10 mouse cellular contexts compared by ENCODE assay signal in genomic region chr6:99263061-99263885, GRCm38 (mm10).
A peak's percentile ranks its signal among the peaks of the same experiment; 100 is the strongest.
DNase-seq lines count a peak whose midpoint lies in the region; ATAC-seq and TF ChIP-seq lines count a peak whose summit lies in the region.
"Had no signal": no experiment of that assay in that cellular context is flagged by ENCODE, and none has a peak within 500 bp of the region (broad histone marks: within the 10 kb centered on the region; RNA-seq: fewer than 3 reads in every experiment).

No protein-coding gene starts in this region.

- intact Hi-C loops in left cerebral cortex, postnatal 10 days (cut with DNase I), result loop anchor here (10.0 kb wide), 3 partner anchors 238 to 1148 kb away; no protein-coding TSS in a partner anchor

- no peak overlapping the region for H3K9ac ChIP-seq in hindbrain, embryonic 11.5 days (ENCODE audit: low read depth, low read length)
- H3K9ac ChIP-seq in hindbrain, embryonic 12.5 days, result no peak overlapping the region
- H3K9ac ChIP-seq in intestine, embryonic 16.5 days (ENCODE audit: low read depth, low read length), result peak overlapping the region; percentile 55; the same call in 1 of the 2 replicates
- H3K9ac ChIP-seq: limb, embryonic 15.5 days had no signal

- no peaks in the 10 kb centered on the region for H3K27me3 ChIP-seq in hindbrain, embryonic 11.5 days (ENCODE audit: control insufficient read depth, insufficient read depth, low read length)
- peaks cover 3% of the 10 kb centered on the region; the same call in 1 of the 2 replicates for H3K27me3 ChIP-seq in hindbrain, embryonic 12.5 days
- H3K27me3 ChIP-seq in intestine, embryonic 16.5 days (replicated peaks; ENCODE audit: control insufficient read depth, insufficient read depth, low read length), result no peaks in the 10 kb centered on the region
- H3K27me3 ChIP-seq in small intestine, adult 2 months (ENCODE audit: control insufficient read depth, insufficient read depth, low read length), result no peaks in the 10 kb centered on the region
- H3K27me3 ChIP-seq: limb, embryonic 15.5 days had no signal

- peak; percentile 15 for DNase-seq in hindbrain, embryonic 11.5 days (ENCODE audit: low spot score)
- DNase-seq in R1 (ENCODE audit: low read depth, low spot score), result peak; percentile 35
- DNase-seq in layer of hippocampus, adult 2 months (ENCODE audit: low spot score in 2 of 2), result no peak
- no peak for DNase-seq in left cerebral cortex, postnatal 10 days (ENCODE audit: extremely low spot score in 1 of 2, low spot score in 2 of 2)

- H3K4me1 ChIP-seq in hindbrain, embryonic 11.5 days (replicated peaks; ENCODE audit: control insufficient read depth, insufficient read depth, low read length), result peaks cover 15% of the 10 kb centered on the region
- H3K4me1 ChIP-seq in hindbrain, embryonic 12.5 days, result peaks cover 47% of the 10 kb centered on the region
- H3K4me1 ChIP-seq in intestine, embryonic 16.5 days (ENCODE audit: control insufficient read depth, insufficient read depth, low read length), result peaks cover 32% of the 10 kb centered on the region
- H3K4me1 ChIP-seq in small intestine, adult 2 months (ENCODE audit: control insufficient read depth, insufficient read depth, insufficient read length, low read length), result peaks cover 15% of the 10 kb centered on the region

- no peak for TF ChIP-seq POLR2A in small intestine, adult 2 months (IDR thresholded peaks at IDR 0.05; ENCODE audit: low read depth, low read length)

- H3K36me3 ChIP-seq in hindbrain, embryonic 11.5 days (ENCODE audit: control insufficient read depth, insufficient read depth, low read length), result no peaks in the 10 kb centered on the region
- no peaks in the 10 kb centered on the region for H3K36me3 ChIP-seq in hindbrain, embryonic 12.5 days
- no peaks in the 10 kb centered on the region for H3K36me3 ChIP-seq in intestine, embryonic 16.5 days (ENCODE audit: control insufficient read depth, insufficient read depth, low read length)
- H3K36me3 ChIP-seq in small intestine, adult 2 months (ENCODE audit: control insufficient read depth, insufficient read depth, low read length), result no peaks in the 10 kb centered on the region
- H3K36me3 ChIP-seq: limb, embryonic 15.5 days had no signal

- no peak overlapping the region for H3K27ac ChIP-seq in hindbrain, embryonic 11.5 days (ENCODE audit: low read depth, low read length)
- H3K27ac ChIP-seq in hindbrain, embryonic 12.5 days, result no peak overlapping the region
- peak overlapping the region; percentile 62 for H3K27ac ChIP-seq in intestine, embryonic 16.5 days (ENCODE audit: low read length)
- H3K27ac ChIP-seq in small intestine, adult 2 months (ENCODE audit: insufficient read depth, low read depth, low read length), result no peak overlapping the region
- no peak overlapping the region for H3K27ac ChIP-seq in layer of hippocampus, adult 2 months
- H3K27ac ChIP-seq: limb, embryonic 15.5 days had no signal

- no peak for TF ChIP-seq CTCF in small intestine, adult 2 months (IDR thresholded peaks at IDR 0.05; ENCODE audit: extremely low read depth, insufficient read length, insufficient replicate concordance, low read depth, low read length)
- TF ChIP-seq CTCF in layer of hippocampus, adult 2 months (conservative IDR thresholded peaks at IDR 0.05), result no peak

- H3K9me3 ChIP-seq in hindbrain, embryonic 11.5 days (ENCODE audit: control insufficient read depth, low read length), result no peaks in the 10 kb centered on the region
- no peaks in the 10 kb centered on the region for H3K9me3 ChIP-seq in hindbrain, embryonic 12.5 days (replicated peaks)
- H3K9me3 ChIP-seq in intestine, embryonic 16.5 days (ENCODE audit: control insufficient read depth, low read length), result no peaks in the 10 kb centered on the region
- H3K9me3 ChIP-seq: limb, embryonic 15.5 days had no signal

- ATAC-seq in hindbrain, embryonic 11.5 days (ENCODE audit: low FRiP score), result no peak
- no peak for ATAC-seq in hindbrain, embryonic 12.5 days (ENCODE audit: low FRiP score)
- ATAC-seq in intestine, embryonic 16.5 days, result no peak
- no peak for ATAC-seq in frontal cortex, adult (ENCODE audit: low TSS enrichment)
- ATAC-seq: hindbrain, embryonic 16.5 days had no signal

- 13% methylated on average over 11 of the region's 12 CpGs for WGBS in hindbrain, embryonic 11.5 days
- WGBS in hindbrain, embryonic 12.5 days, result 9% methylated on average over 12 of the region's 12 CpGs
- 35% methylated on average over 12 of the region's 12 CpGs for whole genome bisulfite sequencing in intestine, embryonic 16.5 days
- 44% methylated on average over 12 of the region's 12 CpGs for WGBS in small intestine, adult 2 months

- 0 out of 2 replicates have a peak overlapping the region, but pooled peaks have one; percentile 11 for H3K4me2 ChIP-seq in hindbrain, embryonic 11.5 days (replicated peaks; ENCODE audit: low read depth, low read length)
- H3K4me2 ChIP-seq in hindbrain, embryonic 12.5 days (replicated peaks), result no peak overlapping the region
- H3K4me2 ChIP-seq in intestine, embryonic 16.5 days (ENCODE audit: low read depth, low read length), result peak overlapping the region; percentile 48
- H3K4me2 ChIP-seq: limb, embryonic 15.5 days had no signal

- no peak overlapping the region for H3K4me3 ChIP-seq in hindbrain, embryonic 11.5 days (ENCODE audit: low read depth, low read length)
- no peak overlapping the region for H3K4me3 ChIP-seq in hindbrain, embryonic 12.5 days
- H3K4me3 ChIP-seq in intestine, embryonic 16.5 days (ENCODE audit: low read length), result peak overlapping the region; percentile 16
- peak overlapping the region; percentile 19; the same call in 1 of the 2 replicates for H3K4me3 ChIP-seq in small intestine, adult 2 months (ENCODE audit: low read depth, low read length)
- H3K4me3 ChIP-seq in layer of hippocampus, adult 2 months, result no peak overlapping the region
- H3K4me3 ChIP-seq: limb, embryonic 15.5 days had no signal

Comparison
In these comparisons a context has a peak if more than half of its experiments do, and no peak if none do; other contexts are left out.
1. DNase-seq: peak in hindbrain, embryonic 11.5 days (single experiment) and R1 (single experiment); none in layer of hippocampus, adult 2 months (0 of 2) and left cerebral cortex, postnatal 10 days (0 of 2).
2. H3K4me3 ChIP-seq: peak in intestine, embryonic 16.5 days (single experiment) and small intestine, adult 2 months (single experiment); none in hindbrain, embryonic 11.5 days (single experiment), hindbrain, embryonic 12.5 days (single experiment) and layer of hippocampus, adult 2 months (single experiment).